Mouse (Mus musculus) heart, postnatal 0 days (tissue): ENCODE results near the gene Kcnk5.

Source experiments
- CTCF ChIP-seq: IDR thresholded peaks from 2 replicates; pipeline ENCODE4 v1.5.1; 2016; ENCODE audit warnings: antibody characterized with exemption, control low read depth, low read depth
- EP300 ChIP-seq: IDR thresholded peaks from 2 replicates; pipeline ENCODE4 v1.6.1; 2016; ENCODE audit warnings: antibody characterized with exemption, low read depth

DNA sequence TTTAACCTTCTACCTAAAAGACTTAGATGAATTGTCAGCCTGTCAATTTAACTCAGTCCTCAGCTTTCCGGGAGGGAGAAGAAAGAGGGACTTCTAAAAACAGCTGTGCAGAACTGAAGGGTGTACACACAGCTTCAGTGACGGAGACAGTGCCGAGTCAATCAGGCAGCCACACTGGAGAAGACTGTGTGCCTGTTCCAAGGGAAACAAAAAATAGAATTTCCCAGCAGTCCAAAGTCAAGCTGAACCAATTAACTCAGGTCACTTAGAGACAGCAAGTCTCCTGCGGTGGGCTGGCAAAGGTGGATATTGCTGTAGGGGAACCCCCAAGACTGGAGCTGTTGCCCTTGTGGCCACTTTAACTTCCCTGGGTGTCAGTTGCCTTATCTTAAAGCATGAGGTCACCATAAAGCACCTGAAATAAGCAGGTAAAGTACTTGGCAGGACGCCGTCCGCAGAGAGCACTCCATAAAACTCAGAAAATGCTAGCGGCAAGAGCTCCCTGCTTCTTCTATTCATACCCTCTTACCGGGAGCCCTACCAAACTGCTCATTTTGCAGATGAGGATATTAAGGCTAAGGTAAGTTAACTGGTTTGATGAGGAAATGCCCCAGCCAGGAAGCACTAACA is 4.0 kb downstream of the Kcnk5 start:
- TF ChIP-seq CTCF (no peak), EP300 (no peak)
